Mouse (Mus musculus) urinary bladder, adult 2 months (tissue): ENCODE data around the gene Gm9918. TPM values are rescaled to one million over a fixed set of nuclear protein-coding genes. Genes with fewer than 3 reads are reported as not detected.
A peak's percentile ranks its signal among the peaks of the same experiment; 100 is the strongest.

Source experiments
- DNase-seq: peaks from one replicate; pipeline ENCODE4 v3.0.0; 2022; ENCODE audit warnings: low spot score
- polyA plus RNA-seq: library from polyadenylated mRNA; depleted of rRNA; stranded (reverse); fragments of >200 nt; gene quantifications from 2 replicates; pipeline ENCODE4 v1.2.3, GENCODE M21; 2012

Gm9918 gene
- polyA plus RNA-seq, 1 experiment, result 0.56 TPM

DNA sequence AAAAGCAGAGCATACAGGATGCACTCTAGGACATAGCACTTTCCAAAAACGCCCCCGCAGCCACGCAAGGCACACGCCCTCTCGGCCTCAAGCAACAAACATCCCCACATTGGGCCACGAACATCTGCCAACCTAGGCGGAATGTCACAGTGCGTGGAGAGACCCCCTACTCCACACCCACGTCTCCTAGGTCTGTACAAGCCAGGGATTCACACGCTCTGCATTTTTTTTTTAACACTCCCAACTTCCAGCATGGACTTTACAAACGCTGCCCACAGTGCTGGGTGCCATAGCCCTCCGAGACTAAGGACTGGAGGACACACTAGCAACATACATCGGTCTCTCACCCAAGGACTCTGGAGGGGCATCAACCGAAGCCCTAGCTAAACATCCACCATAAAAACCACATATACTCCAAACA lies 24.9 kb upstream of the Gm9918 start:
- DNase-seq, result no peak

GRCm38 (mm10) chr15:102245891-102246741 lies 24.2 kb upstream of the Gm9918 start:
- no peak for DNase-seq

DNA sequence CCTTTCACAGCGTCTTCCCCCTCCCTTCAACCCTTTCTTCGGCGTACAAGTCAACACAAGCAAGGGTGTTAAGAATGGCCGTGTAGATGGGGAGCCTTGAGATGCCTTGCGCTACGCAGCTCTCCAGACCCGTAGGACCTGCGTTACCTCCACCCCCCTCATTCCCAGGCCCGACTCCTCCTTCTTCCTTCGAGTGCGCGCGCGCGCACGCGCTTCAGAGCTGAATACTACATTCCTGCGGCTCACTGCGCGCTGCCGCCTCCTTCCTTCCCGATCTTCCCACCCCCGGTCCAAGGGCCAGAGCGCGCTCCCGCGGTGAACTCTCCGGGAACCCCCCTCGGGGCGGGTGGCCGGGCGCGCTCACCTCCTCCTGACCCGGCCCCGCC lies 23.5 kb upstream of the Gm9918 start:
- peak; percentile 93 for DNase-seq

DNA sequence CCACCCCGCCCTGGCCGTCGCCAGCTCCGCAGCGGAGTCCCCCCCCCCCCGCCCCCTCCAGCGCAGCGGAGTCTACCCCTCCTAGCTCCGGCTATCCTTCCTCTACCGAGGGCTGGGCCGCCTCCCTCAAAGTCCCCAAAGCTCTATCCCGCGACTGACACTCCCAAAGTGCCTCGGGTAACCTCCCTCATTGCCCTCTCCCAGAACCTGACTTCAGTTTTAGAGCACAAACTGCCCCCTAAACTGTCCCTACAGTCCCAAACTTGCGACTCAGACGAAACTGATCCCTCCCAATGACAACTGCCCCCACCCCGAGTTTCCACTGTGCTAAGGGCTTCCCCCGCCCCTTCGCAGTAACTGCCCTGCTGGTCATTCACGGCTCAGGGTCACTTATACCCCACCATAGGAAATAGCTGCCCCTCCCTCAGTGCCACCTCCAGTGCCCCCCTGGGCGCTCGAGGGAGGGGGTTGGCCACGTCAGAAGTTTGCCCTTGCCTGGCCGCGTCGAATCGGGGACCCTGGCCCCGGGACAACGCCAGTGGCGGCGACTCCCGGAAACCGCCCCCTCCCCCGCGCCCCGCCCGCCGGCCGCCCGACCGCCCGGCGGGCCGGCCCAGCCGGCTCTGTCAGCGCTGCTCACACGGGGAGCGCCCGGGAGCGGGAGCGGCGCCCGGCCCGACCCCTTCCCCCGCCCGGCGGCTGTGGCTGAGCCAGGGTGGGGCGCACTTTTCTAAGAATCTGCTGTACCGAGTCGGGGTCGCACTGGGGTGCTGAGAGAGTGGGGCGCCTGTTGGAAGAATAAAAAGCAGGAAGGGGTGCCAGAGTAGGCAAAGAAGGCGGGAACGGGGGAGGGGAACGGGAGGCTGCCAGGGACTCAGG lies 22.9 kb upstream of the Gm9918 start:
- DNase-seq, result peak; percentile 80

- no peak for DNase-seq
These were observed 22.1 kb upstream of the Gm9918 start for GRCm38 (mm10) chr15:102248131-102248811.

GRCm38 (mm10) chr15:102248812-102249191 lies 21.6 kb upstream of the Gm9918 start:
- DNase-seq, result no peak

DNA sequence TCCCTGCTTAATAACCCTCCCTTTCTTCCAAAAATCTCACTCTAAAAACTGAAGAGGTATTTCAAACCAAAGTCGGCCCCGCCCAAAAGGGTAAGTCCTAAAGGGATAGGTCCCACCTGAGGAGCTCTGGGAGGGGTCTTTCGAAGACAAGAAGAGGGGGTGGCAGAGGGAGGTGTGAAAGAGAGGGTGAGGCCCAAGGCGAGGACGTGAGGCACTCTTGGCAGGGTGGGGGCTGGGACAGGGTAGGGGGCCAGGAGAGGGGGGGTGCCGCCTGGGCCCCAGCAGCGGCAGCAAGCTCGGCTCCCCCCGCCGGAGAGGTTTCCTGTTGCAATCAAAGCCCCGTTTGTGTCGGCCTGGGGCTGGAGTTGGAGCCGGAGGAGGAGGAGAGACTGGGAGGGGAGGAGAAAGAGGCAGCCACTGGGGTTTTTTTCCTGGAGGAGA lies 21.1 kb upstream of the Gm9918 start:
- DNase-seq, result no peak

GRCm38 (mm10) chr15:102249967-102250366 lies 20.4 kb upstream of the Gm9918 start:
- DNase-seq, result no peak

- DNase-seq, result no peak
These were observed 19.8 kb upstream of the Gm9918 start for GRCm38 (mm10) chr15:102250521-102250920.

GRCm38 (mm10) chr15:102255547-102256255 lies 14.7 kb upstream of the Gm9918 start:
- DNase-seq, result no peak

GRCm38 (mm10) chr15:102256431-102257201 lies 13.7 kb upstream of the Gm9918 start:
- DNase-seq, result no peak

GRCm38 (mm10) chr15:102257202-102258075 lies 12.9 kb upstream of the Gm9918 start, which contains the start of gene Rarg:
Gene Rarg (minus strand): TSS chr15:102257517.
- no peak for DNase-seq

GRCm38 (mm10) chr15:102258076-102258470 lies 12.3 kb upstream of the Gm9918 start:
- no peak for DNase-seq

- no peak for DNase-seq
These were observed 11.6 kb upstream of the Gm9918 start for GRCm38 (mm10) chr15:102258581-102259253.

- DNase-seq, result no peak
These were observed 7.8 kb upstream of the Gm9918 start for GRCm38 (mm10) chr15:102262582-102262981.

- DNase-seq, result no peak
These were observed 7.3 kb upstream of the Gm9918 start for GRCm38 (mm10) chr15:102263037-102263436.

DNA sequence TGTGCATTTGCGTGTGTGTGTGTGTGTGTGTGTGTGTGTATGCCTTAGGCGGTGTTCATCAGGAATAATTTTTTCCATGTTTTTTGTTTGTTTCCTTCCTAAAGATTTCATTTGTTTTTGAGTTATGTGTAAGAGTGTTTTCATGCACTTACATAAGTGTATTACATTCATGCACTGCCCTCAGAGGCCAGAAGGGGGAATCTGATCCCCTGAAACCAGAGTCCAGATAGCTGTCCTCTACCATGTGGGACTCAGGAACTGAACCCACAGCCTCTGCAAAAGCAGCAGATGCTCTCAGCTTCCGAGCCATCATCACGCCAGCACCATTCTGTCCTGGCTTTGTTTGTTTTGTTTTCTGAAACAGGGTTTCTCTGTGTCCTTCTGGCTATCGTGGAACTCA lies 4.8 kb upstream of the Gm9918 start:
- DNase-seq, result no peak

GRCm38 (mm10) chr15:102271441-102271840 lies 1.1 kb downstream of the Gm9918 start:
- no peak for DNase-seq
